Mouse (Mus musculus): ENCODE measurements at regions not wholly inside any gene's neighbourhood (a gene's known extent, or its start where the extent isn't known, plus 50 kb on each side); places are given as distances from the start of the nearest gene placed in this dataset.

DNA sequence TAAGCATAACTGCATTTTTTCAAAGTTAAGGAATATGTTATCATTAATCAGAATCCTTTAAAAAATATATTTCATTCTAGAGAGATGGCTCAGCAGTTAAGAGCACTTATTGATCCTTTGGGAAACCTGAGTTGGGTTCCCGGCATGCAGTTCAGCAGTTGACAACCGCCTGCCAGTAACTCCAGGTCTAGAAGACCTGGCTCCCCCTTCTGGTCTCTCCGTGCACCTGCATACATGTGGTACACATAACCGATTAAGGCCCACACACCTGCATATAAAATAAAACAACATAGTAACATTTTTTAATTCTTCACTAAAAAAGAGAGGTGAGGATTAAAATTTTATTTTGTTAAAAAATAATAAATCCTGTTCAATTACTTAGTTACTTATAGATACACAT, 89.7 kb upstream of the Hmga2 start:
- TF ChIP-seq GATA1 (IDR thresholded peaks at IDR 0.05; ENCODE audit: borderline replicate concordance, low read length) (no peak), FLI1 (IDR thresholded peaks at IDR 0.05; ENCODE audit: low read length) (no peak)

Data from megakaryocyte, embryonic 14.5 days (primary cell).